Mouse (Mus musculus): ENCODE results near the gene Kcnd2.
"Not testable (repeated sequence)": the region's sequence is repeated elsewhere in the genome, so short reads cannot be mapped to it uniquely, and the experiment has no call there.

Gene Kcnd2

DNA sequence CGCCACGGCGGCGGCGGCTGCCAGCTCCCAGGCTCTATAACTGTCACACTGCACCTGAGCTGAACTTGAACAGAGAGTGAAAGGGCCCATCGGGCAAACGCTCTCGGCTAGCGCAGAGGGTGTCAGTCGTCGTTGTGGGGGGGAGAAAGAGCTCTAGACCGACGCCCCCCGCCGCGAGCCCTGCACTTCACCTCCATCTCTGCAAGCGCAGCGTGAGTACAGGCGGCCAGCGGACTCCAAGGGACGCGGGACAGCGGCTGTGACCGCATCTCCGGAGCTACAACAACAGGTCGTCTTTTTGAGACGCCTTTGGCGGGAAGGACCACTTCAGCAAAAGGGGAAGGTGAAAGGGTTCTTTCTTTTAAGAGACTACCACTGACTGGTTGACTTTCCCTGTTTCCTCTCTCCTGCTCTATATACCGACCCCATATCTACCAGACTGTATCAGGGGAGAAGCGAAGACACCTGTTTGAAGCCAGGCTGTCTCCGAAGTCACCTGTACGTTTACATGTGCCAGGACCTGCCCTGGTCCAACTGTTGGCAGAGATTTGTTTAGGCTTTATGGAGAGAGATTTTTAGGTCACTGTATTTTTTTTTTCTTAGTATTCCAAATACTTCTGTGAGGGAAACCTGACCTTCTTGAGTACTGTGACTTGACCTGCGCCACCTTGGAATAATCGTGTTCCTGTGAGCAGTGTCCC, at the start of gene Kcnd2:
Gene Kcnd2 (plus strand): TSS at position 13 of the 701 bp plus-strand sequence.
- in situ Hi-C loops (cut with MboI): no loop called here

GRCm38 (mm10) chr6:21166611-21167010, 48.7 kb upstream of the Kcnd2 start:
- in situ Hi-C loops (cut with MboI): no loop called here

DNA sequence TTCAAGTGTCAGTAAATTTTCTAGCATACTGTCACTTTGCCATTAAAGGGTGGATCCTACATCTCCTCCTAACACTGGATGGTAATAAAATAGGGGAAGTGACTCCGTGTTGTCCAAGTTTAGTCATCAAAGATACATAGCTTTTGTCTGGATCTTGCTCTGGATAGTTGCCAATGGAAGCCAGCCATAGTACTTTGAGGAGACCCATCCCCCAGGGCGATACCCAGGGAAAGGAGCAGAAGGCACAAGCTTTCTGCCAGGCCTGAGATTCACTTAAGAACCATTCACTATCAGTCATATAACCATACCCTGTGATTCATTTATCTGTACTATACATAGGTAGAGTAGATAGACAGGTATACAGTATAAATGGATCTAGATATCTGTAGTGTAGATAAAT, 20.0 kb upstream of the Kcnd2 start:
- in situ Hi-C loops (cut with MboI): no loop called here

DNA sequence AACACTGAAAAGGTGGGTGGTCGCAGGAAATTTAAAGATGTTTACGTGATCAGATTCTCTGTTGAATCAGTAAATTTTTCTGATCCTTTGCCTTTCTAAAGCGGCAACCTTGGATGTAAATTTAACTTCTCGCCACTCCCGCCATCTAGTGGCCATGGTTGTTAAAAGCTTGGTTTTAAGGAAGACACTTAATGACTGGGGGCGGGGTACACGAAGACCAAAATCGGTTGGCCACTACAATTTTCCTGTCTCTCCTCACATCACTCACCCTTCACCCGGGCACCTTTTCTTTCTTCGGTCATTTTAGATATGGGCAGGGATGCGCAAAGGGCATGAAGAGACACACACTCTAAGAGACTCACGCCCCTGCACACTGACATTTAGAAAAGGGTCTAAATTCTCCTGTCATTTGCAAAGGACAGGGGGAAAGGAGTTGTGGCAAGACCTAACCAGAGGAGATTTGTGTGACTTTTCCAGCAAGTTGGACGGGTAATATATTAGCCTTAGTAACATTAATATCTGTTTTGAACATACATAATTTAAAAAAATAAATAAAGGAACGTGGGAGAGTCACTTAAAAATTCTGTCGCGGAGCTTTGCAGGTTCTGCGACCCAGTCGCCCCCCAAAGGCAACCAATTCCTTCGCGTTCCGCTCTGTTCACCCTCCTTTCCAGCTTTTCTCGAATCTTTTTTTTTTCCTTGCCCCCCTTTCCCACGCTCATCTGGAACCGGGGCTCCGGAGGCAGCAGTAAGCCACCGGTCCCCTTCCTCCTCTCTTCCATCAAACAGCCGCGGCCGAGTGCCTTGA, 1.2 kb upstream of the Kcnd2 start:
- in situ Hi-C loops (cut with MboI): no loop called here

- in situ Hi-C loops (cut with MboI): no loop called here
These were observed 421 bp upstream of the Kcnd2 start for GRCm38 (mm10) chr6:21214673-21215490.

- in situ Hi-C loops (cut with MboI): no loop called here
These were observed 1.1 kb downstream of the Kcnd2 start for GRCm38 (mm10) chr6:21216206-21217020.

DNA sequence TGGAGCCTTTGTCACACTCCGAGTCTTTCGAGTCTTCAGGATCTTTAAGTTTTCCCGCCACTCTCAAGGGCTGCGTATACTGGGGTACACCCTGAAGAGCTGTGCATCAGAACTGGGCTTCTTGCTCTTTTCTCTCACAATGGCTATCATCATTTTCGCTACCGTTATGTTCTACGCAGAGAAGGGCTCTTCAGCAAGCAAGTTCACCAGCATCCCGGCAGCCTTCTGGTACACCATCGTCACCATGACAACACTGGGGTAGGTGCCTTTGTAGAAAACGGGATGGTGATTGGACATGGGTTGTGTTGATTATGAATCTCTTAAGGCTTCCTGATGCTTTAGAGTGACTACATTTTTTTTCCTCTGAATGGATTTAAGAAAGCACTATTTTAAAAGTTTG, 1.9 kb downstream of the Kcnd2 start:
- in situ Hi-C loops (cut with MboI): no loop called here

DNA sequence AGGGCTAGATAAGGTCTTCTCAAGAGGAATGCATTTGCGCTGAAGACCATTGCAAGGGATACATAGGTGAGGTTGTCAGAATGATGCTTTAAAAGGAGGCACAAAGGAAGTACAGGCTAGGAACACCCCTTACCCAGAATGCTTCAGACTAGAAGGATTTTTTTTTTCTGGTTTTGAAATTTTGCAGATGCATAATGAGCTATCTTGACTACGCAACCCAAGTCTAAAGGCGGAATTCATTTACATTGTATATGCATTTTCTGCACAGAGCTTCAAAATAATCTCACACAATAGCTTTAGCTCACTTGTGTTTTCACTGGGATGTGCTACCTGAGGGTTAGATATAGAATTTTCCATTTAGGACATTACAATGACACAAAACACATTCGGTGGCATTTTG, 10.8 kb downstream of the Kcnd2 start:
- in situ Hi-C loops (cut with MboI): no loop called here

- in situ Hi-C loops (cut with MboI): no loop called here
These were observed 43.7 kb downstream of the Kcnd2 start for GRCm38 (mm10) chr6:21259031-21259430.

GRCm38 (mm10) chr6:21267897-21268296, 52.6 kb downstream of the Kcnd2 start:
- in situ Hi-C loops (cut with MboI): no loop called here

DNA sequence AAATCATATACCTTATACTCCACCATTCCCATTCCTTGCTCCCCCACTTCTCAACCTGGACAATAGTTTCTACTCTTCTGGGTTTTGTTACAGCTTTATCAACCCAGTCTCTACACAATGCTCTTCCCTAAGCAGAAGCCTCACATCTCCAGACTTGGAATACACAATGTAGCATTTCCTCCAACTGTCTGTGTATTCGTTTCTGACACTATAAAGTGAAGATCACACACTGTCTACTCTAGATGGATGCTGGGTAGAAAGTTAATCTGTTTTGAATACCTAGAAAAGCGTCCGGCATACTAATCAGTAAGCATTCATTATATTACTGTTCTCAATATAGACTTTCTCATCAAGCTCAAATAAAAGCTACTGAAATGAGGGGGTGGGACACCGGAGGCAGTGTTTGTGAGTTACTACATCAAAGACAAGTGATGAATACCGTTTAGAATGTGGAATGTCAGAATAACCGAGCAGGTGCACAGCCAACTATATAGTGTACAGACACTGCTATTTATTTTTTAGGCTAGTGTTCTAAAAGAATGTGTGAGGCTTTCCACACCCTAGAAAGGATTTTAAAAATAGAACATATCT, 62.1 kb downstream of the Kcnd2 start:
- in situ Hi-C loops (cut with MboI): no loop called here

- in situ Hi-C loops (cut with MboI): no loop called here
These were observed 89.6 kb downstream of the Kcnd2 start for GRCm38 (mm10) chr6:21304943-21305342.

DNA sequence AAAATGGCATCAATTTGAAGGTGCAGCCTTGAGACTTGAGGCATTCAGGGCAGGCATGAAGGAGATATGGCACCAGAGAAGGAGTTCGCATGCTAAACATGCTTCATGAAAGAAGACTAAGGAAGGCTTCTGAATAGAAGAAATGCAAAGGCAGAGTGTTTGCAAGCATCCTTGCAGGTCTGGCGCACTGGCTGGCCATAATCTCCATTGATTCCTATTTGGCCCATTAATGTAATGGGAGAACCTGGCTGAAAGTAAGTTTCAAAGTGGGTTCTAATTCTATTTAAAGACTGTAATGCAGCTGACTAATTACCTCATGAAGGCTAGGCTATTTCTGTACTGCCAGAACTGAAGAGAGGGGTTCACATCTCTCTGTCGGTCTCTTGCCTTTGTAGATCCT, 94.9 kb downstream of the Kcnd2 start:
- in situ Hi-C loops (cut with MboI): no loop called here

DNA sequence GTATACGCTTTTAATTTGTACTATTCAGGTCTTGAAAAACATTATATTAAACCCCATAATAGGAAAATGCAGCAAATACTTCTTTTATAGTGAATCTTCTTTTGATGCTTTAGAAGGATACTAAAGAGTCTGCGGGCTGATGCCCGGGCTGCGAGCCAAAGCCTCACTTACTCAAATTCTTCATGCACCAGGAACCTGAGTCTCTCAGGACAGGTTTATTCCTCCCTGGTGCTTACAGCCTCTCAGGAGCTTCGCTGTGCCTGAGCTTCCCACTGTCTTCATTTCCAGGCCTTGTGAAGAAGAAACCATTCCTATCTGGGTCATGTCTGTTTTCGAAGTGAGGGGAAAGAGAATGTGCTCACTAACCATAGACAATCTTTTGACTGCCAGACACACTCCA, 106.1 kb downstream of the Kcnd2 start:
- in situ Hi-C loops (cut with MboI): no loop called here

GRCm38 (mm10) chr6:21322211-21322610, 106.9 kb downstream of the Kcnd2 start:
- in situ Hi-C loops (cut with MboI): no loop called here

DNA sequence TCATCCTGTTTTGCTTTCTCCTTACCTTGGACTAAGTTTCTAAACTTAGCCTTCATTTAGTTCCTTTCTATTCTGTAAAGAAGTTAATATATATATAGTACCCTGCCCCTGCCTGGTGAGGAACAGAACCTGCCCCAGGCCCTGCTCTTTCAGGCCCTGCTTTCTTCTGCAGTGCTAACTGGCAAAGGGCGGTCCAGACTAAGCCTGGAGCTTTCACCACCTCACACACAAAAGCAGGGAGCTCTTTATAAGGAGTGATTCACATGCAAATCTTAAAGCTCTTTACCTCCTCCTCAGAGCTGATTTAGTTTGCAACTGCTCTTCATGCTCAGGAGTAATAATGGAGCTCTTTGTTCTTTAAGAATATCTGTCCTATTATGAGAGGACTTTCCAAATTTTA, 109.9 kb downstream of the Kcnd2 start:
- in situ Hi-C loops (cut with MboI): no loop called here

DNA sequence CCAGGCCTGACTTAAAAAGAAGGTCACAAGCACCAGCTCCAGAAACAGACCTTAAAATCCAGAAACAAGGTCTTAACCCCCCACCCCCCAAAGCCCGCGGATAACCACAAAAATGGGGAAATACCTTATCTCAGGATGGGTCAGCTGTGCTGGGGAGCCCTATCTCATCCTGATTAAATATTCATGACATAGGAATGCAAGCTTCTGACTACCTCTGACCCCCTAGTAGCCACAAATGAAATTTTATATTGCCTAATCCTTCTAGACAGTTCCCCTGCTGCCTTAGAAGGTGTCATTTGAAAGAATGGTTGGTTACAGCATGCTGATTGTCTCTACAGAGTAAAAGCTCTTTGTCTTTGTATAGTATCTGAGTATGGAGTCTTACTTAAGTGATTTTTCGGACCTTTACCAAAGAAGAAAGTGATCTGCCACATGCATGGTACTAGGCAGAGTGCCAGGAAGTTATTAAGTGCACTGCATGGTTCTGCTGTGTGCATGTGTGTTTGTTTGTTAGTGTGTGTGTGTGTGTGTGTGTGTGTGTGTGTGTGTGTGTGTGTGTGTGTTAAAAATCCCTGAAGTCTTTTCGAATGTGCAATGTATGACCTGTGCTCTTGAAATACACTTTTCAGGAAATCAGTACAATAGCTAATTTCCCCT, 111.9 kb downstream of the Kcnd2 start:
- in situ Hi-C loops (cut with MboI): no loop called here

DNA sequence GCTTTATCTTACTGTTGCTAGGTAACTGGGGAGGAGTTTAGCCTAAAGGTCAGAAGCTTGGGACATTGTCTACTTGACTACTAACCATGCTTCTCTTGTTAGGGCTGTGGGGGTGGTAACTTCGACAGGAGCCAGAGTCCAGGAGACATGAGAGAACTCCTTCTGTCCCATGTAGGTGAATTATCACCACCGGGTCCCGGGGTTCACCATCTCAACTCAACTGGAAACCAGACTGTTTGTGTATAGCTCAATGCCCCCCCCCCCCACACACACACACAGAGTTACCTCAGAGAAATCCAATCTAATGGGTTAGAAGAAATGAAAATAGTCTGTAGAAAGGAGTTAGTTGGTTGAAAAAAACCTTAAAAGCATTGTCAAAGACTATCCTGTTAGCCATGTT, 170.0 kb downstream of the Kcnd2 start:
- in situ Hi-C loops (cut with MboI): not testable (repeated sequence)

GRCm38 (mm10) chr6:21391776-21392175, 176.5 kb downstream of the Kcnd2 start:
- in situ Hi-C loops (cut with MboI): no loop called here

GRCm38 (mm10) chr6:21413656-21414055, 198.4 kb downstream of the Kcnd2 start:
- in situ Hi-C loops (cut with MboI): no loop called here

- in situ Hi-C loops (cut with MboI): no loop called here
These were observed 202.9 kb downstream of the Kcnd2 start for GRCm38 (mm10) chr6:21418246-21418645.

Data from mature B cell (primary cell).